Mouse (Mus musculus): ENCODE results near the gene Ackr3. TPM values are rescaled to one million over a fixed set of nuclear protein-coding genes. Genes with fewer than 3 reads are reported as not detected.

Ackr3 gene
- polyA plus RNA-seq, 1 experiment from 2014 or later: 54.8 TPM

- H3K27me3 ChIP-seq (replicated peaks; ENCODE audit: insufficient read depth, low read length): no peaks in the 10 kb centered on the region
- WGBS: 62% methylated on average over 5 of the region's 5 CpGs
- H3K4me2 ChIP-seq (replicated peaks; ENCODE audit: low read depth, low read length): no peak overlapping the region
- no peaks in the 10 kb centered on the region for H3K4me1 ChIP-seq (ENCODE audit: insufficient read depth, low read depth, low read length)
- H3K4me3 ChIP-seq (ENCODE audit: low read depth, low read length): no peak overlapping the region
- no peak overlapping the region for H3K9ac ChIP-seq (replicated peaks; ENCODE audit: low read depth)
- ATAC-seq: no peak
- TF ChIP-seq CTCF (IDR thresholded peaks at IDR 0.05): no peak
- no peak for TF ChIP-seq EP300 (IDR thresholded peaks at IDR 0.05)
- no peaks in the 10 kb centered on the region for H3K9me3 ChIP-seq (ENCODE audit: low read length)
- H3K36me3 ChIP-seq (ENCODE audit: insufficient read depth, low read length): no peaks in the 10 kb centered on the region
- no peak for DNase-seq (ENCODE audit: low spot score)
- H3K27ac ChIP-seq (ENCODE audit: low read length): no peak overlapping the region
Observed at GRCm38 (mm10) chr1:90182521-90182920, 21.3 kb upstream of the Ackr3 start.

GRCm38 (mm10) chr1:90183602-90184001, 20.2 kb upstream of the Ackr3 start:
- Histone ChIP-seq H3K36me3 (ENCODE audit: insufficient read depth, low read length) (no peaks in the 10 kb centered on the region), H3K27ac (ENCODE audit: low read length) (no peak overlapping the region), H3K9ac (replicated peaks; ENCODE audit: low read depth) (no peak overlapping the region), H3K27me3 (replicated peaks; ENCODE audit: insufficient read depth, low read length) (no peaks in the 10 kb centered on the region), H3K9me3 (ENCODE audit: low read length) (no peaks in the 10 kb centered on the region), H3K4me1 (ENCODE audit: insufficient read depth, low read depth, low read length) (no peaks in the 10 kb centered on the region), H3K4me3 (ENCODE audit: low read depth, low read length) (no peak overlapping the region), H3K4me2 (replicated peaks; ENCODE audit: low read depth, low read length) (no peak overlapping the region)
- WGBS: 61% methylated on average over 6 of the region's 6 CpGs
- ATAC-seq: no peak
- TF ChIP-seq EP300 (IDR thresholded peaks at IDR 0.05) (no peak), CTCF (IDR thresholded peaks at IDR 0.05) (no peak)
- no peak for DNase-seq (ENCODE audit: low spot score)

- TF ChIP-seq CTCF (IDR thresholded peaks at IDR 0.05) (no peak), EP300 (IDR thresholded peaks at IDR 0.05) (no peak)
- no peak overlapping the region for H3K4me3 ChIP-seq (ENCODE audit: low read depth, low read length)
- no peak overlapping the region for H3K27ac ChIP-seq (ENCODE audit: low read length)
- ATAC-seq (no peak), DNase-seq (ENCODE audit: low spot score) (no peak)
- no peak overlapping the region for H3K9ac ChIP-seq (replicated peaks; ENCODE audit: low read depth)
- WGBS: 47% methylated on average over 4 of the region's 4 CpGs
- H3K27me3 ChIP-seq (replicated peaks; ENCODE audit: insufficient read depth, low read length): no peaks in the 10 kb centered on the region
- no peak overlapping the region for H3K4me2 ChIP-seq (replicated peaks; ENCODE audit: low read depth, low read length)
- no peaks in the 10 kb centered on the region for H3K36me3 ChIP-seq (ENCODE audit: insufficient read depth, low read length)
- no peaks in the 10 kb centered on the region for H3K4me1 ChIP-seq (ENCODE audit: insufficient read depth, low read depth, low read length)
- H3K9me3 ChIP-seq (ENCODE audit: low read length): no peaks in the 10 kb centered on the region
Observed at GRCm38 (mm10) chr1:90186173-90186572, 17.6 kb upstream of the Ackr3 start.

- H3K36me3 ChIP-seq (ENCODE audit: insufficient read depth, low read length): no peaks in the 10 kb centered on the region
- TF ChIP-seq EP300 (IDR thresholded peaks at IDR 0.05) (no peak), CTCF (IDR thresholded peaks at IDR 0.05) (no peak)
- no peak overlapping the region for H3K4me2 ChIP-seq (replicated peaks; ENCODE audit: low read depth, low read length)
- H3K4me1 ChIP-seq (ENCODE audit: insufficient read depth, low read depth, low read length): no peaks in the 10 kb centered on the region
- H3K4me3 ChIP-seq (ENCODE audit: low read depth, low read length): no peak overlapping the region
- 77% methylated on average over 5 of the region's 5 CpGs for WGBS
- H3K9me3 ChIP-seq (ENCODE audit: low read length): no peaks in the 10 kb centered on the region
- H3K27me3 ChIP-seq (replicated peaks; ENCODE audit: insufficient read depth, low read length): no peaks in the 10 kb centered on the region
- DNase-seq (ENCODE audit: low spot score) (no peak), ATAC-seq (no peak)
- no peak overlapping the region for H3K27ac ChIP-seq (ENCODE audit: low read length)
- no peak overlapping the region for H3K9ac ChIP-seq (replicated peaks; ENCODE audit: low read depth)
Observed at GRCm38 (mm10) chr1:90186874-90187273, 16.9 kb upstream of the Ackr3 start.

GRCm38 (mm10) chr1:90189046-90189445, 14.7 kb upstream of the Ackr3 start:
- H3K9ac ChIP-seq (replicated peaks; ENCODE audit: low read depth): no peak overlapping the region

GRCm38 (mm10) chr1:90201246-90201645, 2.5 kb upstream of the Ackr3 start:
- TF ChIP-seq CTCF (IDR thresholded peaks at IDR 0.05) (no peak), EP300 (IDR thresholded peaks at IDR 0.05) (no peak)
- Histone ChIP-seq H3K36me3 (ENCODE audit: insufficient read depth, low read length) (no peaks in the 10 kb centered on the region), H3K4me1 (ENCODE audit: insufficient read depth, low read depth, low read length) (no peaks in the 10 kb centered on the region), H3K27me3 (replicated peaks; ENCODE audit: insufficient read depth, low read length) (no peaks in the 10 kb centered on the region), H3K27ac (ENCODE audit: low read length) (no peak overlapping the region), H3K9me3 (ENCODE audit: low read length) (no peaks in the 10 kb centered on the region), H3K4me3 (ENCODE audit: low read depth, low read length) (no peak overlapping the region), H3K9ac (replicated peaks; ENCODE audit: low read depth) (no peak overlapping the region), H3K4me2 (replicated peaks; ENCODE audit: low read depth, low read length) (no peak overlapping the region)
- no peak for DNase-seq (ENCODE audit: low spot score)
- peak; percentile 29 for ATAC-seq
- WGBS: 60% methylated on average over 5 of the region's 5 CpGs

More at GRCm38 (mm10) chr1:90189046-90189445, 14.7 kb upstream of the Ackr3 start:
- WGBS: 86% methylated on average over 6 of the region's 6 CpGs
- H3K4me1 ChIP-seq (ENCODE audit: insufficient read depth, low read depth, low read length): no peaks in the 10 kb centered on the region
- ATAC-seq (no peak), DNase-seq (ENCODE audit: low spot score) (no peak)
- H3K27ac ChIP-seq (ENCODE audit: low read length): no peak overlapping the region
- H3K36me3 ChIP-seq (ENCODE audit: insufficient read depth, low read length): no peaks in the 10 kb centered on the region
- TF ChIP-seq EP300 (IDR thresholded peaks at IDR 0.05) (no peak), CTCF (IDR thresholded peaks at IDR 0.05) (no peak)
- no peaks in the 10 kb centered on the region for H3K9me3 ChIP-seq (ENCODE audit: low read length)
- no peak overlapping the region for H3K4me2 ChIP-seq (replicated peaks; ENCODE audit: low read depth, low read length)
- H3K4me3 ChIP-seq (ENCODE audit: low read depth, low read length): no peak overlapping the region
- H3K27me3 ChIP-seq (replicated peaks; ENCODE audit: insufficient read depth, low read length): no peaks in the 10 kb centered on the region

GRCm38 (mm10) chr1:90201655-90202054, 2.1 kb upstream of the Ackr3 start:
- TF ChIP-seq CTCF (IDR thresholded peaks at IDR 0.05): no peak
- TF ChIP-seq EP300 (IDR thresholded peaks at IDR 0.05): no peak
- ATAC-seq: no peak
- no peaks in the 10 kb centered on the region for H3K27me3 ChIP-seq (replicated peaks; ENCODE audit: insufficient read depth, low read length)
- no peak overlapping the region for H3K9ac ChIP-seq (replicated peaks; ENCODE audit: low read depth)
- H3K4me1 ChIP-seq (ENCODE audit: insufficient read depth, low read depth, low read length): no peaks in the 10 kb centered on the region
- WGBS: 64% methylated on average over 2 of the region's 2 CpGs
- DNase-seq (ENCODE audit: low spot score): no peak
- no peak overlapping the region for H3K4me2 ChIP-seq (replicated peaks; ENCODE audit: low read depth, low read length)
- H3K27ac ChIP-seq (ENCODE audit: low read length): no peak overlapping the region
- no peaks in the 10 kb centered on the region for H3K36me3 ChIP-seq (ENCODE audit: insufficient read depth, low read length)
- H3K4me3 ChIP-seq (ENCODE audit: low read depth, low read length): no peak overlapping the region
- H3K9me3 ChIP-seq (ENCODE audit: low read length): no peaks in the 10 kb centered on the region
